ENCODE assay signal across 13 mouse cellular contexts in the genomic region with DNA sequence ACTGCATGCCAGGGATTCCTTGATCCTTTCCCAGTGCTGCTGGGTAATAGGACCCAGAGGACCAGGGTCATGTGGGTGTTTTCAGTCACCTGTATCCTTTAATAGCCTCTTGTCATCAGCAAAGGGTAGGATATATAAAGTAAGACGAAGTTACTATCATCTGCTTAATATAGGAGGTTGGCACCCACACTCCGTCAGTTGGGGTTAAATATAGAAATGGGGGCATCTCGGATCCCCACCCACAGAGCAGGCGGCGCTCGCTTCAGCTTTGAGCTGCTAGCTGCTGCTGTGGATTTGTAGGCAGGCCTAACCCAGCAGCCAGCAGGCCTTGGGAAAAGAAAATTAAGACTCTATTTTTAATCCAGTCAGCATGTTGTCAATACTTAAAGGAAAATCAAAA. TPM values are rescaled to one million over a fixed set of nuclear protein-coding genes. Genes with fewer than 3 reads are reported as not detected.
DNase-seq lines count a peak whose midpoint lies in the region; ATAC-seq and TF ChIP-seq lines count a peak whose summit lies in the region.
"Had no signal": no experiment of that assay in that cellular context is flagged by ENCODE, and none has a peak within 500 bp of the region (broad histone marks: within the 10 kb centered on the region; RNA-seq: fewer than 3 reads in every experiment).

No protein-coding gene starts in this region.

- H3K27me3 ChIP-seq in hindbrain, embryonic 14.5 days (ENCODE audit: control insufficient read depth, insufficient read depth, low read length), result no peaks in the 10 kb centered on the region
- no peaks in the 10 kb centered on the region for H3K27me3 ChIP-seq in hindbrain, postnatal 0 days (ENCODE audit: insufficient read depth, low read length)
- no peaks in the 10 kb centered on the region for H3K27me3 ChIP-seq in intestine, embryonic 15.5 days (replicated peaks)

- H3K9me3 ChIP-seq in hindbrain, embryonic 14.5 days (ENCODE audit: control insufficient read depth, low read length), result no peaks in the 10 kb centered on the region
- H3K9me3 ChIP-seq in hindbrain, postnatal 0 days (ENCODE audit: low read length), result no peaks in the 10 kb centered on the region
- no peaks in the 10 kb centered on the region for H3K9me3 ChIP-seq in intestine, embryonic 15.5 days

- H3K4me3 ChIP-seq in hindbrain, embryonic 14.5 days (replicated peaks; ENCODE audit: low read length), result no peak overlapping the region
- H3K4me3 ChIP-seq in hindbrain, postnatal 0 days (ENCODE audit: low read length), result no peak overlapping the region
- H3K4me3 ChIP-seq in intestine, embryonic 15.5 days (replicated peaks), result no peak overlapping the region

- peaks cover under 1% of the 10 kb centered on the region; the same call in 1 of the 2 replicates for H3K36me3 ChIP-seq in hindbrain, embryonic 14.5 days (replicated peaks; ENCODE audit: control insufficient read depth, insufficient read depth)
- H3K36me3 ChIP-seq in hindbrain, postnatal 0 days (ENCODE audit: insufficient read depth, low read length), result no peaks in the 10 kb centered on the region; the same call in 1 of the 2 replicates
- H3K36me3 ChIP-seq in intestine, embryonic 15.5 days, result 0 out of 2 replicates have a peak, but pooled peaks cover 3% of the 10 kb centered on the region

- no peak overlapping the region for H3K9ac ChIP-seq in hindbrain, embryonic 14.5 days
- no peak overlapping the region for H3K9ac ChIP-seq in hindbrain, postnatal 0 days (replicated peaks; ENCODE audit: low read length)
- H3K9ac ChIP-seq in intestine, embryonic 15.5 days, result no peak overlapping the region
- H3K9ac ChIP-seq: lung, embryonic 14.5 days had no signal

- no peak for DNase-seq in hindbrain, embryonic 14.5 days (ENCODE audit: low spot score)
- DNase-seq in hindbrain, postnatal 0 days (ENCODE audit: low spot score), result no peak
- peak; percentile 73 to 88 for DNase-seq in frontal cortex, postnatal 36 days (ENCODE audit: low spot score in 2 of 2)
- peak; percentile 50 to 52 for DNase-seq in layer of hippocampus, postnatal 36 days
- peak; percentile 63 for DNase-seq in right cerebral cortex, postnatal 25 days
- DNase-seq in adrenal gland, postnatal 25 days, result no peak
- DNase-seq: lung, embryonic 14.5 days; thymus, postnatal 4 days had no signal

- H3K27ac ChIP-seq in hindbrain, embryonic 14.5 days, result 0 out of 2 replicates have a peak overlapping the region, but pooled peaks have one; percentile 11
- H3K27ac ChIP-seq in hindbrain, postnatal 0 days, result no peak overlapping the region
- no peak overlapping the region for H3K27ac ChIP-seq in intestine, embryonic 15.5 days

- TF ChIP-seq CTCF in hindbrain, postnatal 0 days (IDR thresholded peaks at IDR 0.05; ENCODE audit: low read depth), result no peak

- no peak overlapping the region for H3K4me2 ChIP-seq in hindbrain, embryonic 14.5 days (replicated peaks)
- no peak overlapping the region for H3K4me2 ChIP-seq in hindbrain, postnatal 0 days (ENCODE audit: low read depth, low read length)
- no peak overlapping the region for H3K4me2 ChIP-seq in intestine, embryonic 15.5 days (replicated peaks)
- H3K4me2 ChIP-seq: lung, embryonic 14.5 days had no signal

- no peak for ATAC-seq in hindbrain, embryonic 14.5 days (ENCODE audit: low FRiP score)
- no peak for ATAC-seq in hindbrain, postnatal 0 days
- no peak for ATAC-seq in intestine, embryonic 15.5 days
- ATAC-seq: midbrain, embryonic 16.5 days had no signal

- WGBS in hindbrain, embryonic 14.5 days, result 78% methylated on average over 6 of the region's 6 CpGs
- 63% methylated on average over 6 of the region's 6 CpGs for WGBS in hindbrain, postnatal 0 days
- 87% methylated on average over 6 of the region's 6 CpGs for WGBS in intestine, embryonic 15.5 days

- H3K4me1 ChIP-seq in hindbrain, embryonic 14.5 days (replicated peaks; ENCODE audit: control insufficient read depth, insufficient read depth, low read length), result peaks cover 10% of the 10 kb centered on the region
- H3K4me1 ChIP-seq in hindbrain, postnatal 0 days (ENCODE audit: insufficient read depth, low read length), result 0 out of 2 replicates have a peak, but pooled peaks cover 4% of the 10 kb centered on the region
- no peaks in the 10 kb centered on the region for H3K4me1 ChIP-seq in intestine, embryonic 15.5 days (replicated peaks)

RNA-seq across cellular contexts. Expression of gene Gpr153, which starts 28.0 kb away (rescaled TPM):
- polyA plus RNA-seq in hindbrain, embryonic 14.5 days (2014; fragmentation: Nextera tagmentation; extraction: Ambion mirVana), result 23.1 and 27.8 TPM in 2 replicates
- total RNA-seq in hindbrain, postnatal 0 days (2014; rRNA removed), result 167 and 170 TPM in 2 replicates
- 17.1 and 19.0 TPM in 2 replicates for polyA plus RNA-seq in hindbrain, postnatal 0 days (2015; fragmentation: Nextera tagmentation; extraction: Ambion mirVana)
- total RNA-seq in layer of hippocampus, postnatal 36 days (2021), result 1 to 10 TPM; 5.3 to 6.1 TPM
- 7.3 and 8.1 TPM in 2 replicates for polyA plus RNA-seq in intestine, embryonic 15.5 days (2015; fragmentation: Nextera tagmentation; extraction: Ambion mirVana)
- 3.1 and 3.6 TPM in 2 replicates for total RNA-seq in adrenal gland, postnatal 25 days (2021)
- total RNA-seq: hematopoietic stem cell, adult 5-6 weeks had no signal

RNA-seq across cellular contexts. Expression of gene Hes3, which starts 45.5 kb away (rescaled TPM):
- 0.24 and 1.2 TPM in 2 replicates for polyA plus RNA-seq in hindbrain, embryonic 14.5 days (2014; fragmentation: Nextera tagmentation; extraction: Ambion mirVana)
- 0.26 and 0.40 TPM in 2 replicates for total RNA-seq in hindbrain, postnatal 0 days (2014; rRNA removed)
- polyA plus RNA-seq in hindbrain, postnatal 0 days (2015; fragmentation: Nextera tagmentation; extraction: Ambion mirVana), result 0.15 and 0.19 TPM in 2 replicates
- not detected for total RNA-seq in layer of hippocampus, postnatal 36 days (2021)
- not detected in 2 replicates for polyA plus RNA-seq in intestine, embryonic 15.5 days (2015; fragmentation: Nextera tagmentation; extraction: Ambion mirVana)
- not detected in 2 replicates for total RNA-seq in adrenal gland, postnatal 25 days (2021)
- total RNA-seq: hematopoietic stem cell, adult 5-6 weeks had no signal
- polyA plus RNA-seq: large intestine, adult 2 months; lung, embryonic 14.5 days; small intestine, adult 2 months had no signal

RNA-seq across cellular contexts. Expression of gene Icmt, which starts 51.0 kb away (rescaled TPM):
- 20.6 and 22.8 TPM in 2 replicates for polyA plus RNA-seq in hindbrain, embryonic 14.5 days (2014; fragmentation: Nextera tagmentation; extraction: Ambion mirVana)
- 35.3 and 42.6 TPM in 2 replicates for total RNA-seq in hindbrain, postnatal 0 days (2014; rRNA removed)
- 15.9 and 16.4 TPM in 2 replicates for polyA plus RNA-seq in hindbrain, postnatal 0 days (2015; fragmentation: Nextera tagmentation; extraction: Ambion mirVana)
- total RNA-seq in layer of hippocampus, postnatal 36 days (2021), result 10 to 100 TPM; 43.9 to 44.7 TPM
- 17.3 and 17.6 TPM in 2 replicates for polyA plus RNA-seq in intestine, embryonic 15.5 days (2015; fragmentation: Nextera tagmentation; extraction: Ambion mirVana)
- total RNA-seq in adrenal gland, postnatal 25 days (2021), result 44.9 and 48.7 TPM in 2 replicates

Comparison
In these comparisons a context has a peak if more than half of its experiments do, and no peak if none do; other contexts are left out.
1. DNase-seq: peak in frontal cortex, postnatal 36 days (2 of 2), layer of hippocampus, postnatal 36 days (2 of 2) and right cerebral cortex, postnatal 25 days (single experiment); none in hindbrain, embryonic 14.5 days (single experiment), hindbrain, postnatal 0 days (single experiment) and adrenal gland, postnatal 25 days (single experiment).
2. RNA of gene Gpr153, which starts 28.0 kb away (total RNA-seq): 167 to 170 TPM in hindbrain, postnatal 0 days; 5.3 to 6.1 TPM in layer of hippocampus, postnatal 36 days and 3.1 to 3.6 TPM in adrenal gland, postnatal 25 days; every median in the first group is over 10 times any median in the second.